Mouse (Mus musculus) midbrain, postnatal 0 days (tissue): ENCODE measurements around the gene Camta1. TPM values are rescaled to one million over a fixed set of nuclear protein-coding genes. Genes with fewer than 3 reads are reported as not detected.

Source experiments
- ATAC-seq: fragments of 200-750 bp; cut with Nextera tagmentation; 2 replicates; pipeline ENCODE4 v1.8.0; 2017; ENCODE audit warnings: moderate number of reproducible peaks, mild to moderate bottlenecking, moderate TSS enrichment, moderate library complexity; ENCODE audit not compliant: low FRiP score
- DNase-seq: peaks from one replicate; pipeline ENCODE4 v3.0.0-alpha.2; 2015; ENCODE audit warnings: low spot score
- H3K27ac ChIP-seq: fragments of 300-500 bp; sonication (generic); 2 replicates; pipeline ENCODE4 v1.5.1; 2014; ENCODE audit warnings: low read depth, mild to moderate bottlenecking, low read length, mixed read lengths
- H3K27me3 ChIP-seq: fragments of 300-500 bp; sonication (generic); 2 replicates; pipeline ENCODE4 v1.6.1; 2014; ENCODE audit warnings: low read length, control low read depth, mixed read lengths; ENCODE audit not compliant: insufficient read depth
- H3K36me3 ChIP-seq: fragments of 300-500 bp; sonication (generic); 2 replicates; pipeline ENCODE4 v1.6.1; 2014; ENCODE audit warnings: low read length, control low read depth, mixed read lengths; ENCODE audit not compliant: insufficient read depth
- H3K4me1 ChIP-seq: fragments of 300-500 bp; sonication (generic); 2 replicates; pipeline ENCODE4 v1.6.1; 2014; ENCODE audit warnings: mild to moderate bottlenecking, control low read depth, antibody characterized with exemption, low read length, mixed read lengths; ENCODE audit not compliant: insufficient read depth
- H3K4me2 ChIP-seq: fragments of 300-500 bp; sonication (generic); 2 replicates; pipeline ENCODE4 v1.6.1; 2014; ENCODE audit warnings: low read depth, mild to moderate bottlenecking, low read length, mixed read lengths; ENCODE audit not compliant: poor library complexity, severe bottlenecking
- H3K4me3 ChIP-seq: fragments of 300-500 bp; sonication (generic); 2 replicates; pipeline ENCODE4 v1.5.1; 2014; ENCODE audit warnings: low read depth, mild to moderate bottlenecking, low read length, moderate library complexity
- H3K9ac ChIP-seq: fragments of 300-500 bp; sonication (generic); replicated peaks from 2 replicates; pipeline ENCODE4 v1.6.1; 2014; ENCODE audit warnings: mild to moderate bottlenecking, low read length, moderate library complexity, mixed read lengths; ENCODE audit not compliant: poor library complexity, severe bottlenecking
- H3K9me3 ChIP-seq: fragments of 300-500 bp; sonication (generic); 2 replicates; pipeline ENCODE4 v1.6.1; 2016; ENCODE audit warnings: low read length, control low read depth
- CTCF ChIP-seq: IDR thresholded peaks from 2 replicates; pipeline ENCODE4 v1.5.1; 2016; ENCODE audit warnings: antibody characterized with exemption, mild to moderate bottlenecking
- WGBS: fragments of 180-500 bp; shearing (Covaris S2); extraction: QIAGEN DNeasy Blood & Tissue Kit; methylation state at CpG from one replicate; pipeline ENCODE4 v1.1.7; 2014; 5-methylcytosine and 5-hydroxymethylcytosine counted together
- polyA plus RNA-seq: library from polyadenylated mRNA; unstranded; fragments of >200 nt; fragmentation: Nextera tagmentation; extraction: Ambion mirVana; gene quantifications from 2 replicates; pipeline ENCODE4 v1.2.1, GENCODE M21; 2015
- total RNA-seq: library from RNA; depleted of rRNA; stranded (reverse); fragments of >200 nt; gene quantifications from 2 replicates; pipeline ENCODE4 v1.2.3, GENCODE M21; 2014

Gene Camta1
- total and polyA plus RNA-seq, 2 experiments from 2014 or later, result 140 to 153 TPM

GRCm38 (mm10) chr4:151305761-151306160, 555.9 kb downstream of the Camta1 start:
- no peaks in the 10 kb centered on the region for H3K9me3 ChIP-seq
- H3K27me3 ChIP-seq, result no peaks in the 10 kb centered on the region
- H3K9ac ChIP-seq, result no peak overlapping the region
- no peak for ATAC-seq
- H3K4me1 ChIP-seq, result no peaks in the 10 kb centered on the region
- no peak overlapping the region for H3K4me2 ChIP-seq
- 80% methylated on average over 6 of the region's 6 CpGs for WGBS
- no peak overlapping the region for H3K4me3 ChIP-seq
- no peak overlapping the region for H3K27ac ChIP-seq
- no peak for TF ChIP-seq CTCF
- no peaks in the 10 kb centered on the region for H3K36me3 ChIP-seq
- no peak for DNase-seq

DNA sequence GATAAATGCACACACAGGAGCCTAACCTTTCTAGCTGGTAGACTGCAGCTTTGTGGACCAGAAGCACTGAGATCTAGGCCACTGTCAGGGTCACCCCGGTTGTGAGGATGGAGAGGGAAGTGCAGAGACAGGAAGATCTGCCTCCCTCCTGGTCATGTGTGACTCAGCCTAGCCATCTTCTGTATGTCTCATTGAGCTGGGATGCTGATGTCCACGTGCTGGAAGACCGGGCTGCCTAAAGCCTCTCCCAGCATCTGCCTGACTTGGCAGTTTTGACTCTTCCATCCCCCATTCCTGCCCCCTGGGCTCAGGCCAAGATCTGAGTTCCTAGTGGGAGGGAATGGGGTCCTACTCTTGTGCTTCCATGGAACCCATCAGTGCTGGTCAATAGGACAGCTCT, 557.7 kb downstream of the Camta1 start:
- WGBS, result 77% methylated on average over 3 of the region's 3 CpGs
- Histone ChIP-seq H3K9me3 (no peaks in the 10 kb centered on the region), H3K9ac (no peak overlapping the region), H3K27ac (no peak overlapping the region), H3K4me3 (no peak overlapping the region), H3K4me1 (no peaks in the 10 kb centered on the region), H3K4me2 (no peak overlapping the region), H3K36me3 (no peaks in the 10 kb centered on the region), H3K27me3 (peaks cover 5% of the 10 kb centered on the region; the same call in 1 of the 2 replicates)
- no peak for TF ChIP-seq CTCF
- ATAC-seq (no peak), DNase-seq (no peak)

GRCm38 (mm10) chr4:151303436-151303835, 558.2 kb downstream of the Camta1 start:
- Histone ChIP-seq H3K9me3 (no peaks in the 10 kb centered on the region), H3K27me3 (peaks cover 5% of the 10 kb centered on the region; the same call in 1 of the 2 replicates), H3K4me3 (no peak overlapping the region), H3K4me2 (no peak overlapping the region), H3K36me3 (no peaks in the 10 kb centered on the region), H3K4me1 (no peaks in the 10 kb centered on the region), H3K27ac (no peak overlapping the region), H3K9ac (no peak overlapping the region)
- DNase-seq (no peak), ATAC-seq (no peak)
- no peak for TF ChIP-seq CTCF
- WGBS, result 85% methylated on average over 5 of the region's 5 CpGs

GRCm38 (mm10) chr4:151302195-151303126, 559.2 kb downstream of the Camta1 start:
- Histone ChIP-seq H3K9ac (no peak overlapping the region), H3K9me3 (no peaks in the 10 kb centered on the region), H3K27me3 (peaks cover 5% of the 10 kb centered on the region; the same call in 1 of the 2 replicates), H3K27ac (no peak overlapping the region; the same call in 1 of the 2 replicates), H3K4me3 (no peak overlapping the region), H3K36me3 (no peaks in the 10 kb centered on the region), H3K4me2 (no peak overlapping the region), H3K4me1 (no peaks in the 10 kb centered on the region)
- WGBS, result 40% methylated on average over 11 of the region's 11 CpGs
- DNase-seq, result peak; percentile 77
- TF ChIP-seq CTCF, result peak; percentile 79
- no peak for ATAC-seq

DNA sequence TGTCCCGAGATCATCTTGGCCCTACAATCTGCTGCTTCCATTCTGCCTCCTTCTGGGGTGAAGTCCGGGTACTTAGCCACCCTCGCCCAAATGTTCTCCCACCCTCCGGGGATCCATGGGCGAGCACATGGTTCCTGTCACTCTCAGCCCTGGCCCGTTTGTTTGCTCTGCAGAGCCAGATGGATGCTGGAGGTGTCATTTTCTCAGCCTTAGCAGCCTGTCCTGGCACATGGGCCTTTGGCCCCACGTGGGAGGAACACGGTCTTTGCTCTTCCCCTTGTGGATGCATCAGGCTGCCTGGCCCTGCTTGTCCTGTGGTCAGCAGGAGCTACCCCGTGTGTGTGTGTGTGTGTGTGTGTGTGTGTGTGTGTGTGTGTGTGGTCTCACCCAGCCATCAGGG, 560.3 kb downstream of the Camta1 start:
- ATAC-seq (no peak), DNase-seq (no peak)
- peaks cover 5% of the 10 kb centered on the region; the same call in 1 of the 2 replicates for H3K27me3 ChIP-seq
- H3K27ac ChIP-seq, result no peak overlapping the region
- no peaks in the 10 kb centered on the region for H3K9me3 ChIP-seq
- no peaks in the 10 kb centered on the region for H3K4me1 ChIP-seq
- H3K4me2 ChIP-seq, result no peak overlapping the region
- WGBS, result 61% methylated on average over 9 of the region's 9 CpGs
- H3K36me3 ChIP-seq, result no peaks in the 10 kb centered on the region
- no peak overlapping the region for H3K4me3 ChIP-seq
- TF ChIP-seq CTCF, result no peak
- H3K9ac ChIP-seq, result no peak overlapping the region

DNA sequence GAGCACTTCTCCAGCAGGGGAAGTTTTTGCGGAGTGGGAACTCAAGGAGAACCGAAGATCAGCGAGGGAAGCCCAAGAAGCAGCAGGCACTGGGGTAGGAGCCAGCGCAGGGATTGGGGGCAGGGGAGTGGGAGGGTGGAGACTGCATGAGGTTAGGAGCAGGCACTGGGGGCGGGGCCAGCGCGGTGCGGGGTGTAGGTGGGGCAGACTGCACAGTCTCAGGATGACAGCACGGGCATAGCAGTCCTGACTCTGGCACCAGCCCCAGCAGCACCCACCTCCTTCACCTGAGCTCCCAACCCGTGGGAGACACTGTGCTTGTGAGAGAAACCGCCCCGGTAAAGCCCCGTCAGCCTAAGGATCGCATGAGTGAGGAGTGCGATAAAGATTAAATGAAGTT, 561.0 kb downstream of the Camta1 start:
- ATAC-seq (no peak), DNase-seq (no peak)
- Histone ChIP-seq H3K9ac (no peak overlapping the region), H3K4me3 (no peak overlapping the region), H3K36me3 (no peaks in the 10 kb centered on the region), H3K27ac (no peak overlapping the region), H3K9me3 (no peaks in the 10 kb centered on the region), H3K4me2 (no peak overlapping the region), H3K27me3 (peaks cover 5% of the 10 kb centered on the region; the same call in 1 of the 2 replicates), H3K4me1 (no peaks in the 10 kb centered on the region)
- 15% methylated on average over 15 of the region's 15 CpGs for WGBS
- TF ChIP-seq CTCF, result no peak
